Mouse (Mus musculus): ENCODE measurements around the gene Slc41a3.

Slc41a3 gene

GRCm38 (mm10) chr6:90683831-90684532 lies 79.5 kb downstream of the Slc41a3 start:
- DNase-seq (ENCODE audit: low spot score) = no peak

GRCm38 (mm10) chr6:90686812-90687211 lies 82.3 kb downstream of the Slc41a3 start:
- no peak for DNase-seq (ENCODE audit: low spot score)

DNA sequence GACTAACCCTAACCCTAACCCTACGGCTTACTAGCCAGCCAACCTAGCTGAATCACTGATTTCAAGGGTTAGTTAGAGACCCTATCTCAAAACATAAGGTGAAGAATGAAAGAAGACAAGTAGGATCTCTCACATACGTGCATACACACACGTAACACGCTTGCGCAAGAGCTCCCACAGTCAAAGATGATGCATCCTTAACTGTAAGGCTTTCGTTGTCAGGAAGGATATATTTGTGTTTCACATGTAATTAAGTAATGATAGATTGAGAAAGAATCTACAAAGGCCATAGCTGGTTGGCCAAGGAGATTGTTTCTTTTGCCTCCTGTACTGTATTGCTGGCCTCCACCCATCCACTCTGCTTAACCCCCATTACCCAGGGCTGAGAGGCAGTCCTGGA lies 83.5 kb downstream of the Slc41a3 start:
- no peak for DNase-seq (ENCODE audit: low spot score)

- no peak for DNase-seq (ENCODE audit: low spot score)
Measured at GRCm38 (mm10) chr6:90688742-90689141, 84.2 kb downstream of the Slc41a3 start.

DNA sequence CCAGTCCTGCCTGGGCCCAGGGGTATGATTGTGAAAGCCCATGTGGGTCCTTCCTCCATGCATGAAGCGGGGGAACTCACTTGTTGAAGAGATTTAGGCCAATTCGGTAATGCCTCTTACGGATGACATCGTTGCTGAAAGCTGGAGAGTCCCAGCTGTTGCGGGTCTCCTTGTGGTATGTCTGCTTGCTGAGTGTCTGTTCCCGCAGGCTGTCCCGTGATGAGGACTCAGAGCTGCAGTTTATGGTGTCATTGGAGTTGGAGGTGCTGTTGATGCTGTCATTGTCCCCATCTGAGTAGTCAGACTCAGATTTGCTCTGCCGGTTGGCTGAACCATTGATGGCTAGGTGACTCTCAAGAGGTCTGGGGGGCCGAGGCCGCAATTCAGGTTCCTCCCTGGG lies 85.0 kb downstream of the Slc41a3 start:
- DNase-seq (ENCODE audit: low spot score) = no peak

GRCm38 (mm10) chr6:90691935-90692334 lies 87.4 kb downstream of the Slc41a3 start:
- no peak for DNase-seq (ENCODE audit: low spot score)

DNA sequence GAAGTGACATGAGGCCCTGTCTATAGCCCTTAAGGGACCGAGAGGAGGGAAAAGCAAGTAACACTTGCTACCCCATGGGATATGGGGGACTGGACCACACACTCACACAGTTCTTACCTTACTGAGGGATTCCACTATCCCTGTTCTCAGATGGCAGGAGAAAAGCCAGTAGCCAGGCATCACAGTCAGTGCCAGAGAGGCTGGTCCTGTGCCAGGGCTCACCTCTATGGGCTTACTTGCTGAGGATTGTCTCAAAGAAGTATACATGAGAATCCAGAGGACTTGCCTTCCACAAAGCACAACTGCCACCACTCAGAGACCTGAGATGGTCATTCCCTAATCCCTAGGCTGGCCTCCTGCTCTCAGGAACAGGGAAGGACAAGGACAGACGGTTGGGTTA lies 87.9 kb downstream of the Slc41a3 start:
- DNase-seq (ENCODE audit: low spot score) = no peak

GRCm38 (mm10) chr6:90695754-90696153 lies 91.2 kb downstream of the Slc41a3 start:
- DNase-seq (ENCODE audit: low spot score) = no peak

Measured in retina, embryonic 14.5 days (tissue).